Mouse (Mus musculus): ENCODE measurements around the gene Rps6kb1. TPM values are rescaled to one million over a fixed set of nuclear protein-coding genes. Genes with fewer than 3 reads are reported as not detected.
A peak's percentile ranks its signal among the peaks of the same experiment; 100 is the strongest.

Gene Rps6kb1
- total and polyA plus RNA-seq, 3 experiments, result 39.3 to 73.6 (median 49.4) TPM

- peaks cover 18 to 25% of the 10 kb centered on the region in 2 experiments for H3K36me3 ChIP-seq (ENCODE audit: control insufficient read depth in 1 of 2, insufficient read depth in 2 of 2, low read length in 2 of 2)
- no peaks in the 10 kb centered on the region; a peak in 3 of 4 replicates for H3K4me1 ChIP-seq (ENCODE audit: control insufficient read depth in 1 of 2, insufficient read depth in 2 of 2, low read length in 2 of 2)
- no peaks in the 10 kb centered on the region for H3K79me2 ChIP-seq (ENCODE audit: control insufficient read depth, insufficient read depth, low read length, poor library complexity)
- H3K9me3 ChIP-seq (replicated peaks; ENCODE audit: insufficient read depth, low read length), result no peaks in the 10 kb centered on the region
- TF ChIP-seq ETS1 (IDR thresholded peaks at IDR 0.05; ENCODE audit: low read depth, low read length) (peak; percentile 42; the same call in 1 of the 2 replicates), EP300 (IDR thresholded peaks at IDR 0.05; ENCODE audit: low read depth in 1 of 2, low read length in 2 of 2) (peak; percentile 53 to 74; a peak in 3 of 4 replicates), RCOR1 (IDR thresholded peaks at IDR 0.05; ENCODE audit: low read depth, low read length) (peak; percentile 90), GATA1 (IDR thresholded peaks at IDR 0.05; ENCODE audit: low read depth, low read length) (peak; percentile 53), JUND (IDR thresholded peaks at IDR 0.05; ENCODE audit: low read depth, low read length) (no peak), MAFK (IDR thresholded peaks at IDR 0.05; ENCODE audit: borderline replicate concordance, low read depth, low read length) (no peak), TCF12 (IDR thresholded peaks at IDR 0.05; ENCODE audit: low read depth, low read length) (0 out of 2 replicates have a peak, but pooled peaks have one; percentile 28)
- no peaks in the 10 kb centered on the region for H3K27me3 ChIP-seq (ENCODE audit: control insufficient read depth in 1 of 2, insufficient read depth in 2 of 2, low read length in 2 of 2)
- DNase-seq (ENCODE audit: low read depth, low spot score), result peak; percentile 67
- no peak overlapping the region for H3K9ac ChIP-seq (ENCODE audit: control insufficient read depth, low read depth, low read length, poor library complexity, severe bottlenecking)
- no peak overlapping the region for H3K4me3 ChIP-seq (ENCODE audit: control insufficient read depth in 1 of 2, insufficient read depth in 1 of 2, low read depth in 2 of 2, low read length in 2 of 2)
- H3K27ac ChIP-seq (ENCODE audit: control insufficient read depth, low read depth, low read length), result no peak overlapping the region
Measured at GRCm38 (mm10) chr11:86497356-86497755, 47.2 kb downstream of the Rps6kb1 start.

GRCm38 (mm10) chr11:86490782-86491181, 53.8 kb downstream of the Rps6kb1 start:
- Histone ChIP-seq H3K36me3 (ENCODE audit: control insufficient read depth in 1 of 2, insufficient read depth in 2 of 2, low read length in 2 of 2) (peaks cover 7 to 10% of the 10 kb centered on the region in 2 experiments), H3K27ac (ENCODE audit: control insufficient read depth, low read depth, low read length) (no peak overlapping the region), H3K79me2 (ENCODE audit: control insufficient read depth, insufficient read depth, low read length, poor library complexity) (peaks cover 4% of the 10 kb centered on the region), H3K27me3 (ENCODE audit: control insufficient read depth in 1 of 2, insufficient read depth in 2 of 2, low read length in 2 of 2) (no peaks in the 10 kb centered on the region), H3K9me3 (replicated peaks; ENCODE audit: insufficient read depth, low read length) (no peaks in the 10 kb centered on the region), H3K4me1 (ENCODE audit: control insufficient read depth in 1 of 2, insufficient read depth in 2 of 2, low read length in 2 of 2) (peaks cover 0 to 4% of the 10 kb centered on the region in 2 experiments; a peak in 1 of 4 replicates), H3K4me3 (ENCODE audit: control insufficient read depth in 1 of 2, insufficient read depth in 1 of 2, low read depth in 2 of 2, low read length in 2 of 2) (no peak overlapping the region), H3K9ac (ENCODE audit: control insufficient read depth, low read depth, low read length, poor library complexity, severe bottlenecking) (no peak overlapping the region)
- DNase-seq (ENCODE audit: low read depth, low spot score), result no peak
- TF ChIP-seq MXI1 (IDR thresholded peaks at IDR 0.05; ENCODE audit: low read depth, low read length) (no peak), RCOR1 (IDR thresholded peaks at IDR 0.05; ENCODE audit: low read depth, low read length) (no peak), CHD2 (IDR thresholded peaks at IDR 0.05; ENCODE audit: low read length) (no peak), POLR2AphosphoS2 (IDR thresholded peaks at IDR 0.05; ENCODE audit: low read length) (no peak), ZKSCAN1 (IDR thresholded peaks at IDR 0.05; ENCODE audit: low read depth, low read length) (no peak)

- Histone ChIP-seq H3K27ac (ENCODE audit: control insufficient read depth, low read depth, low read length) (peak overlapping the region; percentile 65), H3K9me3 (replicated peaks; ENCODE audit: insufficient read depth, low read length) (no peaks in the 10 kb centered on the region), H3K9ac (ENCODE audit: control insufficient read depth, low read depth, low read length, poor library complexity, severe bottlenecking) (peak overlapping the region; percentile 88), H3K4me3 (ENCODE audit: control insufficient read depth in 1 of 2, insufficient read depth in 1 of 2, low read depth in 2 of 2, low read length in 2 of 2) (peak overlapping the region; percentile 86 to 99), H3K27me3 (ENCODE audit: control insufficient read depth in 1 of 2, insufficient read depth in 2 of 2, low read length in 2 of 2) (no peaks in the 10 kb centered on the region), H3K79me2 (ENCODE audit: control insufficient read depth, insufficient read depth, low read length, poor library complexity) (peaks cover 14% of the 10 kb centered on the region), H3K36me3 (ENCODE audit: control insufficient read depth in 1 of 2, insufficient read depth in 2 of 2, low read length in 2 of 2) (peaks cover 0 to 14% of the 10 kb centered on the region in 2 experiments; a peak in 3 of 4 replicates), H3K4me1 (ENCODE audit: control insufficient read depth in 1 of 2, insufficient read depth in 2 of 2, low read length in 2 of 2) (peaks cover 0 to 7% of the 10 kb centered on the region in 2 experiments; a peak in 1 of 4 replicates)
- TF ChIP-seq ZC3H11A (IDR thresholded peaks at IDR 0.05; ENCODE audit: low read depth, low read length), result 0 out of 2 replicates have a peak, but pooled peaks have one; percentile 3
- peak; percentile 77; the same call in 1 of the 2 replicates for TF ChIP-seq CHD1 (IDR thresholded peaks at IDR 0.05; ENCODE audit: low read depth, low read length)
- peak; percentile 72; the same call in 1 of the 2 replicates for TF ChIP-seq UBTF (IDR thresholded peaks at IDR 0.05; ENCODE audit: borderline replicate concordance, insufficient read depth, low read depth, low read length)
- no peak for TF ChIP-seq TAL1 (IDR thresholded peaks at IDR 0.05; ENCODE audit: low read length)
- no peak for TF ChIP-seq SMC3 (IDR thresholded peaks at IDR 0.05; ENCODE audit: low read depth, low read length)
- TF ChIP-seq MYC (IDR thresholded peaks at IDR 0.05; ENCODE audit: low read depth, low read length), result 0 out of 2 replicates have a peak, but pooled peaks have one; percentile 3
- peak; percentile 77 for TF ChIP-seq SIN3A (IDR thresholded peaks at IDR 0.05; ENCODE audit: low read length)
- DNase-seq (ENCODE audit: low read depth, low spot score), result no peak
Measured at GRCm38 (mm10) chr11:86484910-86485510, 59.6 kb downstream of the Rps6kb1 start.
